In the genomic region with DNA sequence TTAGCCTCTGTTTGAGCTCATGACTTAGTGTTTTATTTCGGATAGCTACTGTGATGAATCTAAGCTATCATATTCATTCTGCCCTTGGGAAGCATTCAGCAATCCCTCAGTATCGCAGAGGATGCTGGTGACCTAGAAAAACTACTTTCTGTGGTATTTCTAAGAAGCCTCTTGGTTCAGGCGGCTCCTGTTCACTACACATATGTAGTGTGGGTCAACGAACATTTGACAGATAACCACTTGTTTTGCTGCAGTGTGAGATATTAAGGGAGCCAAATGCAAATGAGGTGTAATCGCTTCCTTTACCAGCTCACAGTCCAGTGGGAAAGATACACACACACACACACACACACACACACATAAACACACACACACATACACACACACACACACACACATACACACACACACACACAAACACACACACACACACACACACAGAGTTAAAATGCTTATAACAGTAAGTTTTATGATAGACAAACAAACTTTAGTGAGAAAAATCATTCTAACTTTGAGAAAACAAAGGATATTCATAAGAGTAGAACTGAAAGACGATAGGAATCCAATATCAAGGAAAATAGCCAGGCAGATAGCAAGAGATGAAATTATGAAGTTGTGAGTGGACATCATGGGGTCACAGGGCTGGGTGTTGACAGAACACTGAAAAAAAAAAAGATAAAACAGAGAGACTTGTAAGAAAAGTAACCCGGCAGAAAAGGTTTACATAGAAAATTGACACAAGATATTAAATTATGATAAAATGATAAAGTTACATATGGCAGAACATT, we compare ENCODE assay signal across 15 mouse cellular contexts. TPM values are rescaled to one million over a fixed set of nuclear protein-coding genes. Genes with fewer than 3 reads are reported as not detected.
DNase-seq lines count a peak whose midpoint lies in the region; ATAC-seq and TF ChIP-seq lines count a peak whose summit lies in the region.
"Had no signal": no experiment of that assay in that cellular context is flagged by ENCODE, and none has a peak within 500 bp of the region (broad histone marks: within the 10 kb centered on the region; RNA-seq: fewer than 3 reads in every experiment).

No protein-coding gene starts in this region.

- TF ChIP-seq POLR2A in bone marrow, adult 2 months (IDR thresholded peaks at IDR 0.05; ENCODE audit: borderline replicate concordance, control insufficient read depth, low read depth, low read length): no peak

- DNase-seq in midbrain, postnatal 0 days (ENCODE audit: low spot score): peak; percentile 13
- peak; percentile 41 for DNase-seq in retina, postnatal 1 day
- DNase-seq in adrenal gland, adult 18-20 months (ENCODE audit: low spot score in 2 of 2): no peak
- DNase-seq in kidney, postnatal 14 days: no peak
- DNase-seq: adrenal gland, adult 2 months; cerebellum, postnatal 10 days; gastrocnemius, adult 2 months; heart, postnatal 14 days had no signal

- H3K4me3 ChIP-seq in midbrain, postnatal 0 days (ENCODE audit: low read depth, low read length): no peak overlapping the region
- no peak overlapping the region for H3K4me3 ChIP-seq in midbrain, embryonic 13.5 days (replicated peaks)
- no peak overlapping the region for H3K4me3 ChIP-seq in bone marrow, adult 2 months (replicated peaks; ENCODE audit: control insufficient read depth, low read depth, low read length)
- no peak overlapping the region for H3K4me3 ChIP-seq in liver, embryonic 12.5 days
- H3K4me3 ChIP-seq: forebrain, embryonic 12.5 days; gastrocnemius, adult 2 months; lung, embryonic 15.5 days; myocyte had no signal

- 82% methylated on average over 7 of the region's 7 CpGs for WGBS in midbrain, postnatal 0 days
- 87% methylated on average over 7 of the region's 7 CpGs for WGBS in midbrain, embryonic 13.5 days
- WGBS in bone marrow, adult 2 months: 27% methylated on average over 7 of the region's 7 CpGs
- WGBS in liver, embryonic 12.5 days (ENCODE audit: insufficient replicate concordance): 32% methylated on average over 7 of the region's 7 CpGs

- no peak for ATAC-seq in midbrain, postnatal 0 days (ENCODE audit: low FRiP score)
- no peak for ATAC-seq in midbrain, embryonic 13.5 days
- peak; percentile 78 for ATAC-seq in liver, embryonic 12.5 days

- H3K9ac ChIP-seq in midbrain, postnatal 0 days (replicated peaks; ENCODE audit: low read length, poor library complexity, severe bottlenecking): no peak overlapping the region
- H3K9ac ChIP-seq in midbrain, embryonic 13.5 days (replicated peaks): no peak overlapping the region
- peak overlapping the region; percentile 68 for H3K9ac ChIP-seq in liver, embryonic 12.5 days
- H3K9ac ChIP-seq: forebrain, embryonic 12.5 days; lung, embryonic 15.5 days had no signal

- H3K27me3 ChIP-seq in midbrain, postnatal 0 days (ENCODE audit: insufficient read depth, low read length): no peaks in the 10 kb centered on the region
- H3K27me3 ChIP-seq in midbrain, embryonic 13.5 days: no peaks in the 10 kb centered on the region
- H3K27me3 ChIP-seq in liver, embryonic 12.5 days (replicated peaks): no peaks in the 10 kb centered on the region
- H3K27me3 ChIP-seq: forebrain, embryonic 12.5 days; lung, embryonic 15.5 days had no signal

- no peaks in the 10 kb centered on the region for H3K36me3 ChIP-seq in midbrain, postnatal 0 days (ENCODE audit: insufficient read depth, low read length)
- H3K36me3 ChIP-seq in midbrain, embryonic 13.5 days: no peaks in the 10 kb centered on the region
- no peaks in the 10 kb centered on the region for H3K36me3 ChIP-seq in liver, embryonic 12.5 days
- H3K36me3 ChIP-seq: forebrain, embryonic 12.5 days; lung, embryonic 15.5 days had no signal

- no peak overlapping the region for H3K4me2 ChIP-seq in midbrain, postnatal 0 days (ENCODE audit: low read depth, low read length, poor library complexity, severe bottlenecking)
- no peak overlapping the region for H3K4me2 ChIP-seq in midbrain, embryonic 13.5 days (replicated peaks)
- peak overlapping the region; percentile 22 for H3K4me2 ChIP-seq in liver, embryonic 12.5 days
- H3K4me2 ChIP-seq: forebrain, embryonic 12.5 days; lung, embryonic 15.5 days had no signal

- H3K9me3 ChIP-seq in midbrain, postnatal 0 days (ENCODE audit: low read length): no peaks in the 10 kb centered on the region
- no peaks in the 10 kb centered on the region for H3K9me3 ChIP-seq in midbrain, embryonic 13.5 days
- no peaks in the 10 kb centered on the region for H3K9me3 ChIP-seq in liver, embryonic 12.5 days (replicated peaks)
- H3K9me3 ChIP-seq: forebrain, embryonic 12.5 days; lung, embryonic 15.5 days had no signal

- TF ChIP-seq CTCF in midbrain, postnatal 0 days (IDR thresholded peaks at IDR 0.05): no peak
- TF ChIP-seq CTCF in bone marrow, adult 2 months (IDR thresholded peaks at IDR 0.05; ENCODE audit: control insufficient read depth, insufficient read depth, low read length): no peak

- no peak overlapping the region for H3K27ac ChIP-seq in midbrain, postnatal 0 days (ENCODE audit: low read depth, low read length)
- no peak overlapping the region for H3K27ac ChIP-seq in midbrain, embryonic 13.5 days
- peak overlapping the region; percentile 58; the same call in 1 of the 2 replicates for H3K27ac ChIP-seq in bone marrow, adult 2 months (ENCODE audit: control insufficient read depth, insufficient read depth, low read depth, low read length, poor library complexity)
- peak overlapping the region; percentile 98 for H3K27ac ChIP-seq in liver, embryonic 12.5 days
- H3K27ac ChIP-seq: forebrain, embryonic 12.5 days; gastrocnemius, adult 2 months; kidney, postnatal 0 days; lung, embryonic 15.5 days had no signal

- H3K4me1 ChIP-seq in midbrain, postnatal 0 days (ENCODE audit: insufficient read depth, low read length): no peaks in the 10 kb centered on the region
- H3K4me1 ChIP-seq in midbrain, embryonic 13.5 days (replicated peaks): 0 out of 2 replicates have a peak, but pooled peaks cover 2% of the 10 kb centered on the region
- peaks cover 13% of the 10 kb centered on the region for H3K4me1 ChIP-seq in bone marrow, adult 2 months (ENCODE audit: control insufficient read depth, insufficient read depth, low read length)
- H3K4me1 ChIP-seq in liver, embryonic 12.5 days: peaks cover 94% of the 10 kb centered on the region
- H3K4me1 ChIP-seq: forebrain, embryonic 12.5 days; lung, embryonic 15.5 days had no signal

RNA-seq across cellular contexts. Expression of a gene that starts 28.5 kb away (rescaled TPM):
- 30.5 and 53.5 TPM in 2 replicates for total RNA-seq in midbrain, postnatal 0 days (2014; rRNA removed)
- polyA plus RNA-seq in midbrain, postnatal 0 days (2015; fragmentation: Nextera tagmentation; extraction: Ambion mirVana): 163 and 185 TPM in 2 replicates
- 94.8 and 121 TPM in 2 replicates for polyA plus RNA-seq in midbrain, embryonic 13.5 days (2015; fragmentation: Nextera tagmentation; extraction: Ambion mirVana)
- 159 and 163 TPM in 2 replicates for polyA plus RNA-seq in bone marrow, adult 2 months (2011; ENCODE audit: insufficient read depth, insufficient read length, low replicate concordance, missing spikeins)
- 308 and 327 TPM in 2 replicates for polyA plus RNA-seq in liver, embryonic 12.5 days (2016; fragmentation: Nextera tagmentation; extraction: Ambion mirVana)
- 100 to 1,000 TPM in 1 of 2 experiments, 10 to 100 TPM in 1; 87.8 to 195 TPM for total RNA-seq in adrenal gland, adult 18-20 months (2021)

Comparison
In these comparisons a context has a peak if more than half of its experiments do, and no peak if none do; other contexts are left out.
1. DNase-seq: peak in midbrain, postnatal 0 days (single experiment) and retina, postnatal 1 day (single experiment); none in adrenal gland, adult 18-20 months (0 of 2) and kidney, postnatal 14 days (single experiment).
2. H3K27ac ChIP-seq: peak in bone marrow, adult 2 months (single experiment) and liver, embryonic 12.5 days (single experiment); none in midbrain, postnatal 0 days (single experiment) and midbrain, embryonic 13.5 days (single experiment).